Mouse (Mus musculus) megakaryocyte, adult 5-6 weeks (primary cell): ENCODE results near the gene Prkcsh. TPM values are rescaled to one million over a fixed set of nuclear protein-coding genes. Genes with fewer than 3 reads are reported as not detected.

ENCODE experiments used
- ATAC-seq: 2 replicates; pipeline ENCODE4 v1.8.0; 2016; ENCODE audit warnings: mild to moderate bottlenecking, inconsistent platforms; ENCODE audit not compliant: poor library complexity, severe bottlenecking
- total RNA-seq, 2 experiments: library from RNA; stranded (forward) in 1 of 2; stranded (reverse) in 1 of 2; fragments of 153-499, 151-499 nt in 1 of 2; fragments of 221-1000, 200-1000 nt in 1 of 2; gene quantifications; 2 replicates each; pipeline versions ENCODE4 v1.2.3 to v1.2.4; 2015 to 2017

The Prkcsh gene
- total RNA-seq, 2 experiments from 2014 or later = 28.8 to 70.7 TPM

DNA sequence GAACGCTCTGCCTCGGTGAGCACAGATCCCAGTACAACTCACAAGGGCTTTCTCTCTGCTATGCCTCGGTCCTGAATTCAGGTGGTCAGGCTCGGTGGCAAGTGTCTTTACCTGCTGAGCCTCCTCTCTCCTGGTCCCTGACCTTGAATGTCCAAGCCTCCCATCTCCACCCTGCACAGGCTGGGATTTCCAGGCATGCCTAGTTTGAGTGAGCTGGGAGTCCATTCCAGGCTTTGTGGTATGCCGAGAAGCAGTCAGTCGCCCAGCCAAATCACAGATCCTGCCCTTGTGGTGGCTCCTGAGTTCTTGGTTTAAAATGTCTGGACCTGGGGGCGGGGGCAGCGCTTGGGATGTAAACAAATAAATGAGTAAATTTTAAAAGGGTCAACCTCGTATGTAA, 44.7 kb downstream of the Prkcsh start:
- no peak for ATAC-seq

DNA sequence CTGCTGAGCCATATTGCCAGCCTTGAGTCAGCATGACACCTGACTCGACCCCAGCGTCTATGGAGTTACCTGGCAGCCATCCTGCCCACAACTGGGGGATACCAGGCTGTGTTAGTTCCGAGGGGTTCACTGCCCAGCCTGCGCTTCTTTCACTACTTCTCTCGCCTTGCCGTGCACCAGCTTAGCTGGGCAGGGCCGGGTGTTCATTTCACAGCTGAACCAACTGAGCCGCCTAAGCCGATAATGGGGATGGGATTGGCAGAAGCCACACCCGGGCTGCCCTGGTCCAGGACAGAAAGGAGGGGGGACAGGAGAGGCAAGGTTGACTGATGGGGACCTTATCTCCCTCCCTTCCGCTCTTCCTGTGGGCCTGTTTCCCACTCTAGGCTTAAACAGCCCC, 46.7 kb downstream of the Prkcsh start:
- no peak for ATAC-seq

DNA sequence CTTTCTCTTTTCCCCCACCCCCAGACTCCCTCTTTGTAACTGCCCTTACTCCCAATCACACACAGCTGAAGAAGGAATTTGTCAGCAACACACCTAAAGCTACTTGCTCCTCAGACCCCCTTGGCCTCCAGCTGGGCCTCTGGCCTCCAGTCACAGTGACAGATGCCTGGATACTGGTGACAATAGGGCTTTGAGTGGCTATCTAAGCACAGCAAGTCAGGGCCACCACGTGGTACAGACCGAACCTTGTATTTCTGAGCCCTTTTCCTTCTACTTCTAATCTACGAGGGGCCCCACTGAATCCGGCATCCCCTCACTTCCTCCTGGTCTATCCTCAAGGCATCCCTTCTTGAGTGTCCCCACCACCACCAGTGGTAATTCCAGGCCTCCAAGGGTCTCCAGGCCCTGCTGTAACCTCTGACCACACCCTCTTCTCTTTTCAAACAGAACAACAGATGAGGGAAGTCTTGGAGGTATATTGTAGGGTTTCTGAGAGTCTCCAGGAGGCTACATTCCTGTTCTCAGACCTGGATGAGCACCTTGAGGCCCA, 47.2 kb downstream of the Prkcsh start:
- ATAC-seq = no peak

DNA sequence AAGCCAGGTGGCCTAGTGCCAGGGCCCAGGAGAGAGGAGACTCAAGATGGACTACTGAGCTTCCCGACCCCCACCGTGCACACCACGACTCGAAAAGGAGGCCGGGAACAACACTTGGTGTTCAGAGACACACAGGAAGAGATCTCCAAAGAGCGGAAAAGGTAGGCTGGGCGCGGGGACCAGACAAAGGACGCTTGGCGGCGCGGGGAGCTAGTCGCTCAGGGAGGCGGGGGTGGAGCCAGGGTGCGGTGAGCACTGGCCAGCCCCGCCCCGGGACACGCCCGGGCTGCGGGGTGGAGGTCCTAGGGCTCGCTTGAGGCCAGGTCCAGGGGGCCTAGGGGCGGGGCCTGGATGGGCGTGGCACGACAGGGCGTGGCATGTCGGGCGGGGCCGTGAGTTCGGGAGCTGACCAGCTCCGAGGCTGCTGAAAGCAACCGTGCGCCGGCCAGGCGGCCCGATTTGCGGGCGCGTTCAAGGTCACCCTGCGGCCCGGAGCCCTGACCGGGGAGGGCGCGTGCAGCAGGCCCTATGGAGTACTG, 47.8 kb downstream of the Prkcsh start:
- peak; percentile 34 for ATAC-seq

DNA sequence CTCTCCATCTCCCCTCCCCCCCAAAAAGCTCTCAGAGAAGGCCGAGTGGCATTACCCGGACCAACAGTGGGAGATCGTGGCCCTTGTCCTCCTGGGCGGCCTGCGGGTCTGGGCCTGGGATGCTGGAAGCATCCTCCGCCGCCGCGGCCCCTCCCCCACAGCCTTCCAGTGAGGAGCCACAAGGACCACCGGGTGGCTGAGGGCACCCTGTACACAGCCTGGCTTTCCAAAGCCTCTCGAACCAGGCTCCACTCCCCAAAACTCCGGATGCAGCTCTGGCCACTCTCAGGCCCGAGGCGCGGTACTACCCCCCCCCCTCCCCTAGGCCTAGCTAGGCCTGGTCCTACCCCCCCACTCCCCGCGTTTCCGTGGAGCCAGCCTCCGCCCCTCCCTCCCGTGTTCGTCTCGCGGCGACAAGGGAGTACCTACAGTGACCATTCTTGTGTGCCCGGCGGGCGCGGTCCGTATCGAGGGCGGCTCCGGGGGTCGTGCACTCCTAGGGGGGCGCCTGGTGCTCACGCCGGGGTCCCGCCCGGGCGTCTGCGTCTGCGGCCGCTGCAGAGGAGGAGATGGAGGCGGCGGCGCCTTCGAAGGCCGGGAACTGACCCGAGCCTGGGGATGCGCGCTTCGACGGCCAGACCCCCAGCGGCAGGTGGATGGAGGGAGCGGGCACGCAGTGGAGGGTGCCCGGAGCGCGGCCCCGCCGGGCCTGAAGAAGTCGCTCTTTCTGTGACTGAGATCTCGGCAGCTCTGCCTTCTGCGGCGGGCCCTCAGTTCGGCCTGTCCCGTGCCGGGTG, 48.8 kb downstream of the Prkcsh start:
- no peak for ATAC-seq

DNA sequence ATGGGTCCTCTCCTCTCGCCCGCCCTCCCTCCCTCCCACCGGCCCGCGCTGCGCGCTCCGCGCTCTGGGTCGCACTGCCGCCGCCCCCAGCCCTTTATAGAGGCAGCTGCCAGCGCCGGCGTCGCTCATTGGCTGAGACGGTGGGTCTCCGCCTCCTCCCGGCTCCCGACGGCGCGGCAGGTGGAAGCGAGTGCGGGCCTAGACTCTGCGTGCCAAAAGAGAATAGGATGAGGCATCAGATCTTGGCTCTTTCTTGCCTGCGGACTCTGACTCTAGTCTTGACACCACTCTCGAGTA, 49.3 kb downstream of the Prkcsh start, which contains the start of gene Elavl3:
TSS of gene Elavl3 (minus strand) at position 66 of the 297 bp plus-strand sequence.
- ATAC-seq = no peak

DNA sequence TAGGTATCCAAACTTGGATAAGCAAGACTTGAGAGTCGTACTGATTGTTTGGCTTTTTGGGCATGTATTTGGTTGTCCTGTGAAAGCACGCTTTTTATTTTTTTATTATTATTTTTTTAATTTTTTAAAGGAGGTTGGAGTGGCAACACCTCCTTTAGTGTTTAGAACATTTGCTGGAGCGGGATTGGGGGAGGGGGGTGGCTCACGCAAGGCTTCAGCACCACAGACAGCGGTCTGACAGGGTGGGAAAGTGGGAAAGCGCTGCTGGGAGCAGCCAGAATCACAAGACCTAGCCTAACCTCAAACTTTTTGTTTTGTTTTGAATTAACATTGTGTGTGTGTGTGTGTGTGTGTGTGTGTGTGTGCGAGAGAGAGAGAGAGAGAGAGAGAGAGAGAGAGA, 51.1 kb downstream of the Prkcsh start:
- ATAC-seq = no peak

DNA sequence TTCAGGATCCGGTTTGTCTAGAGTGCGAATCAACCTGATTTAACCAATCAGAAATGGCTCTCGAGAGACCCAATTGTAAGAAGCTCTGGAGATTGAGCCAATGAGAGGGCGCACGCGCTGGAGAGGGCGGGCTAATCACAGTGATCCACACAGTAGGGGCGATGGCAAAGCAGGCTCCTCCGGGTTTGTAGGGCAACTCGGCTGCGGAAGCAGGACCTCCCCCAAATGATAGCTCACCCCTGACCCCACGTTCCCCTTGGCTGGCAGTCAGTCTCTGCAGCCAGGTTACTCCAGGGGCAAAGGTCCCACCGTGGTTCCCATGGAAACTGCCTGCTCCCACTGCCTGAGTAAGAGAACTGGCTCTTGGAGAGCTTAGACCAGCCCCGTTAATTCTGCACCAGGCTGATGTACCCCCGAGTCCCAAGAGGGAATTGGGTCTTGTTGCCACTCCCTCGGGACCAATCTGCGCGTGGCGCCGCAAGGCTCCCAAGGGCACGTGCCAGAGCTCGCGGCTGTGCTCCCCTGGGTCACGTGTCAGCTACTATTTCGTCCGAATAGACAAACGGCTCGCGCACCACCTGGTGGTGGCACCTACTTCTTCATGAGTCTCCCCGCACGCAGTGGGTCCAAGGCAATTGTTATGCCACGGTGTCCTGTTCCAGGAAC, 51.9 kb downstream of the Prkcsh start:
- peak; percentile 80 for ATAC-seq

DNA sequence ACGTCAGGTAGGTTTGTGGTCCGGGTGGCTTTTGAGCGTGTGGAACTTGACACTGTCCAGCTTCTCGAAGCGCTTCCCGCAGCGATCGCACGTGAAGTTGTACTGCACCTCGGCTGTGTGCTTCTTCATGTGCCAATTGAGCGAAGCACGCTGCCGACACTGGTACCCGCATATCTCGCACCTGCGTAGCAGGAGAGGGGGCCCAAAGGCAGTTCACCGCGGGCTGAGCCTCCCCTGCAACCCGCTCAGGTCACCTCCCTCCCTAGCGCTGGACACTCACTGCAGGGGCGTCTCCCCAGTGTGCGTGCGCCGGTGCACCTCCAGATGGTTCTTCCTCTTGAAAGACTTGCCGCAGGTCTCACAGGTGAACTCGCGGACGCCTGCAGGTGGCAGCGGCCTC, 53.1 kb downstream of the Prkcsh start:
- ATAC-seq = no peak

DNA sequence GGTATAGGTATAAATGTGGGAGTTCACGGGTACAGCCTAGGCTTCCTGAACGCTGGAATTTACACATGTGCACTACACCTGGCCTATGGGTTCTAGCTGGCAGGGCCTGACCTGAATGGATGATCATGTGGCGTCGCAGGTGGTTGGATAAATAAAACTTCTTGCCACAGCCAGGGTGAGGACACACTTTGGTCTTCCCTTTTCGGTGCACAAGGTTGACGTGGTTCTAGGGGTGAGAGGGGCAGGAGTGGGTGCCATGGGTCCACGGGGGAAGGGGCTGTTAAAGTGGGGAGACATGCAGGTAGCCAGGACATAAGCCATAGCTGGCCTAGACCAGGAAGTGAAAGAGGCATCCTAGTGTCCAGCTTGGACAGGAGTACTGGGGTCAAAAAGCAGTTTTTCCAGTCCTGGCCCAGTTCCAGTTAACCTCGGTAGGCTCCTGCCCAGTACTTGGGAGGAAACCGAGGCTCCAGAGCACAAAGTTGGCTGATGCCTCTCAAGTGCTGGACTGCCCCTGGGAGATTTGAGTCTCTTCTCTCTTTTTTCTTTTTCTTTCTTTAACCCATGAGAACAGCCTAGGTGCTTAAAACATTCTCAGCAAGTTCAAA, 53.8 kb downstream of the Prkcsh start:
- ATAC-seq = no peak

DNA sequence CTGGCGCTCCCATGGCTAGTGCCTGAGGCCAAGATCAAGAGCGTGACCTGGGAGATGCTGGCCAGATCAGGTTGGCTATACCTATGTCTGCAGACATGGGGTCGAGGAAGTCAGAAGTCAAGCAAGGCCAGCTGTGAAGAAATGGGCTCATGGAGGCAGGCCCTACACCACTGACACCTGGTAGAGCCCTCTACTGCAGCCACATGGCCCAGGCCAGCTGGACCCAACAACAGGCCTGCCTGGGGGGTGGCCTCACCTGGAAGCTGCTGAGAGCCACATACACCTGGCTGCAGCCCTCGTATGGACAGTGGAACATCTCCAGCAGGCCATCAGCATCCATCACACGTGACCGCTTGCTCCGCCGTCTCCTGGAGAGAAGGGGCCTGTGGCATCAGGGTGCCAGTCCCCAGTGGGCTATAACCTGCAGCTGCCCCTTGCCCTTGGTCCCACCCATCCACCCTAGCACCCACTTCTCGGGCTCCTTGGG, 54.5 kb downstream of the Prkcsh start:
- no peak for ATAC-seq

DNA sequence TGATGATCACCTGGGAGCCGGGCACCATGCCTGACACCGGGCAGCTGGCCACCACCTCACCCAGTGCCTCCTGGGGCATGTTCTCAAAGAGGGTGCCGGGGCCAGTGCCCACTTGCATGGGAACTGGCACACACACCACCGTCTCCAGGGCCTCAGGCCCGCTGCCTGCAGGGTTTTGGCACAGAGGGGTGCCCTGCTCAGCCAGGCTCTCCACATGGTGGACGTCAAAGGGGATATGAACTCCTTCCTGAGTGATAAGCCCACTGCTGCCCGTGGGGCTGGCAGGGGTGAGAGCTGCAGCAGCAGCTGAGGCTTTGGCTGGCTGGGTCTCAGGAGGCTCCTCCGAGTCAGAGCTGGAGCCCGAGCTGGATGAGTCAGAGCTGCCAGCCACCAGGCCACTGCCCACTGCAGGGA, 55.4 kb downstream of the Prkcsh start:
- no peak for ATAC-seq

DNA sequence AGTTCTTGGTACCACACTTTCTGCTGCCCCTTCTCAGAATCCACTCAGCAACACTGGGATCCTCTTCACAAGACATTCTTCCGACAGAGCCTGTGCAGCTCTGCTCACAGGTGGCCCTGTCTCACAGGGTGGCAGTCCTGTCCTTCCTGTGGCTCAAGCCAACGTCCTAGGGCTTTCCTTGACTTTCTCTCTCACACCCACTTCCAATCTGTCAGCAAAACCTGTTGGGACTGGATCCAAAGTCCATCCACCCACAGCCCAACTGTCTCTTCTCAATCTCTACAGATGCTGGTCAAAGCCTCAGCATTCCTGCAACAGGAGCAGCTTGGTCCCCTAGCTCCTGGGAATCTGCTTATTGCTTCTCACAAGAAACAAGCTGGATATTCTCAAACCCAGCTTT, 58.7 kb downstream of the Prkcsh start:
- no peak for ATAC-seq

Other genes starting within 250 kb of the Prkcsh start
- 49.8 and 57.8 TPM in 2 replicates for gene Spc24, start 242.5 kb upstream of the Prkcsh start, total RNA-seq (2015)
- gene Spc24, start 242.5 kb upstream of the Prkcsh start, total RNA-seq (2017) = 127 and 156 TPM in 2 replicates
- 0.73 and 1.2 TPM in 2 replicates for gene Kank2, start 204.1 kb upstream of the Prkcsh start, total RNA-seq (2015)
- gene Kank2, start 204.1 kb upstream of the Prkcsh start, total RNA-seq (2017) = 0.49 and 1.1 TPM in 2 replicates
- gene Angptl8, start 167.3 kb upstream of the Prkcsh start, total RNA-seq (2015) = 1.6 and 2.0 TPM in 2 replicates
- gene Angptl8, start 167.3 kb upstream of the Prkcsh start, total RNA-seq (2017) = 3.3 TPM in 1 of 2 replicates, not detected in the other
- 2.3 and 2.6 TPM in 2 replicates for gene Dock6, start 150.2 kb upstream of the Prkcsh start, total RNA-seq (2015)
- 1.3 and 1.5 TPM in 2 replicates for gene Dock6, start 150.2 kb upstream of the Prkcsh start, total RNA-seq (2017)
- 36.7 and 44.4 TPM in 2 replicates for gene Rab3d, start 84.6 kb upstream of the Prkcsh start, total RNA-seq (2015)
- 66.4 and 92.7 TPM in 2 replicates for gene Rab3d, start 84.6 kb upstream of the Prkcsh start, total RNA-seq (2017)
- gene Ccdc159, start 75.3 kb upstream of the Prkcsh start, total RNA-seq (2015) = 0.22 and 1.0 TPM in 2 replicates
- gene Ccdc159, start 75.3 kb upstream of the Prkcsh start, total RNA-seq (2017) = 0.53 TPM in 1 of 2 replicates, not detected in the other
- 40.9 and 48.2 TPM in 2 replicates for gene Tmem205, start 75.2 kb upstream of the Prkcsh start, total RNA-seq (2015)
- gene Tmem205, start 75.2 kb upstream of the Prkcsh start, total RNA-seq (2017) = 8.0 and 14.1 TPM in 2 replicates
- 0.57 and 0.96 TPM in 2 replicates for gene Plppr2, start 65.8 kb upstream of the Prkcsh start, total RNA-seq (2015)
- gene Plppr2, start 65.8 kb upstream of the Prkcsh start, total RNA-seq (2017) = 0.65 TPM in 1 of 2 replicates, not detected in the other
- gene Swsap1, start 47.1 kb upstream of the Prkcsh start, total RNA-seq (2015) = 3.7 and 4.3 TPM in 2 replicates
- 6.5 and 6.6 TPM in 2 replicates for gene Swsap1, start 47.1 kb upstream of the Prkcsh start, total RNA-seq (2017)
- gene Epor, start 39.3 kb upstream of the Prkcsh start, total RNA-seq (2015) = 0.45 and 0.84 TPM in 2 replicates
- 0.28 and 1.2 TPM in 2 replicates for gene Epor, start 39.3 kb upstream of the Prkcsh start, total RNA-seq (2017)
- gene Rgl3, start 13.4 kb upstream of the Prkcsh start, total RNA-seq (2015) = not detected in 2 replicates
- not detected in 2 replicates for gene Rgl3, start 13.4 kb upstream of the Prkcsh start, total RNA-seq (2017)
- gene Ccdc151, start 172 bp upstream of the Prkcsh start, total RNA-seq (2015) = not detected in 2 replicates
- gene Ccdc151, start 172 bp upstream of the Prkcsh start, total RNA-seq (2017) = not detected in 2 replicates
- not detected in 2 replicates for gene Elavl3, start 49.2 kb downstream of the Prkcsh start, total RNA-seq (2015)
- gene Elavl3, start 49.2 kb downstream of the Prkcsh start, total RNA-seq (2017) = not detected in 2 replicates
- gene Gm49318, start 68.5 kb downstream of the Prkcsh start, total RNA-seq (2015) = not detected in 2 replicates
- not detected in 2 replicates for gene Gm49318, start 68.5 kb downstream of the Prkcsh start, total RNA-seq (2017)
- gene Zfp653, start 68.6 kb downstream of the Prkcsh start, total RNA-seq (2015) = 4.4 and 6.1 TPM in 2 replicates
- 6.2 and 8.6 TPM in 2 replicates for gene Zfp653, start 68.6 kb downstream of the Prkcsh start, total RNA-seq (2017)
- 3.9 and 5.0 TPM in 2 replicates for gene Ecsit, start 82.6 kb downstream of the Prkcsh start, total RNA-seq (2015)
- 10.8 and 11.1 TPM in 2 replicates for gene Ecsit, start 82.6 kb downstream of the Prkcsh start, total RNA-seq (2017)
- not detected in 2 replicates for gene Cnn1, start 96.4 kb downstream of the Prkcsh start, total RNA-seq (2015)
- not detected in 2 replicates for gene Cnn1, start 96.4 kb downstream of the Prkcsh start, total RNA-seq (2017)
- 85.2 and 95.7 TPM in 2 replicates for gene Elof1, start 114.4 kb downstream of the Prkcsh start, total RNA-seq (2015)
- 29.7 and 42.0 TPM in 2 replicates for gene Elof1, start 114.4 kb downstream of the Prkcsh start, total RNA-seq (2017)
- gene Acp5, start 132.9 kb downstream of the Prkcsh start, total RNA-seq (2015) = 5.5 and 10.9 TPM in 2 replicates
- 4.4 and 6.6 TPM in 2 replicates for gene Acp5, start 132.9 kb downstream of the Prkcsh start, total RNA-seq (2017)
- 19.7 and 22.1 TPM in 2 replicates for gene Pigyl, start 154.0 kb downstream of the Prkcsh start, total RNA-seq (2015)
- 22.8 and 24.8 TPM in 2 replicates for gene Pigyl, start 154.0 kb downstream of the Prkcsh start, total RNA-seq (2017)
- gene Zfp872, start 185.3 kb downstream of the Prkcsh start, total RNA-seq (2015) = not detected in 2 replicates
- gene Zfp872, start 185.3 kb downstream of the Prkcsh start, total RNA-seq (2017) = not detected in 2 replicates
- 39.2 and 40.2 TPM in 2 replicates for gene Zfp809, start 222.9 kb downstream of the Prkcsh start, total RNA-seq (2015)
- 33.4 and 34.6 TPM in 2 replicates for gene Zfp809, start 222.9 kb downstream of the Prkcsh start, total RNA-seq (2017)